Mouse (Mus musculus) midbrain, embryonic 15.5 days (tissue): ENCODE measurements around the gene Rnf212. TPM values are rescaled to one million over a fixed set of nuclear protein-coding genes. Genes with fewer than 3 reads are reported as not detected.

Experiments
- ATAC-seq: fragments of 200-750 bp; cut with Nextera tagmentation; replicated peaks from 2 replicates; pipeline ENCODE4 v1.8.0; 2017; ENCODE audit warnings: moderate TSS enrichment
- H3K27ac ChIP-seq: fragments of 300-500 bp; sonication (generic); 2 replicates; pipeline ENCODE4 v1.5.1; 2015; ENCODE audit warnings: mild to moderate bottlenecking, inconsistent platforms
- H3K27me3 ChIP-seq: fragments of 300-500 bp; sonication (generic); replicated peaks from 2 replicates; pipeline ENCODE4 v1.6.1; 2015; ENCODE audit warnings: inconsistent platforms
- H3K36me3 ChIP-seq: fragments of 300-500 bp; sonication (generic); replicated peaks from 2 replicates; pipeline ENCODE4 v1.6.1; 2015; ENCODE audit warnings: inconsistent platforms
- H3K4me1 ChIP-seq: fragments of 300-500 bp; sonication (generic); 2 replicates; pipeline ENCODE4 v1.6.1; 2015; ENCODE audit warnings: inconsistent platforms
- H3K4me2 ChIP-seq: fragments of 300-500 bp; sonication (generic); 2 replicates; pipeline ENCODE4 v1.6.1; 2015; ENCODE audit warnings: inconsistent platforms, mild to moderate bottlenecking, moderate library complexity
- H3K4me3 ChIP-seq: fragments of 300-500 bp; sonication (generic); 2 replicates; pipeline ENCODE4 v1.5.1; 2015; ENCODE audit warnings: mild to moderate bottlenecking, inconsistent platforms
- H3K9ac ChIP-seq: fragments of 300-500 bp; sonication (generic); 2 replicates; pipeline ENCODE4 v1.6.1; 2015; ENCODE audit warnings: mild to moderate bottlenecking, inconsistent platforms
- H3K9me3 ChIP-seq: fragments of 300-500 bp; sonication (generic); 2 replicates; pipeline ENCODE4 v1.6.1; 2016; ENCODE audit warnings: inconsistent platforms
- WGBS: fragments of 180-500 bp; shearing (Covaris S2); methylation state at CpG from one replicate; pipeline ENCODE4 v1.1.7; 2015; ENCODE audit warnings: mixed read lengths; 5-methylcytosine and 5-hydroxymethylcytosine counted together
- polyA plus RNA-seq: library from polyadenylated mRNA; unstranded; fragments of >200 nt; fragmentation: Nextera tagmentation; extraction: Ambion mirVana; gene quantifications from 2 replicates; pipeline ENCODE4 v1.2.1, GENCODE M21; 2015

Gene Rnf212
- polyA plus RNA-seq, 1 experiment from 2014 or later = not detected

DNA sequence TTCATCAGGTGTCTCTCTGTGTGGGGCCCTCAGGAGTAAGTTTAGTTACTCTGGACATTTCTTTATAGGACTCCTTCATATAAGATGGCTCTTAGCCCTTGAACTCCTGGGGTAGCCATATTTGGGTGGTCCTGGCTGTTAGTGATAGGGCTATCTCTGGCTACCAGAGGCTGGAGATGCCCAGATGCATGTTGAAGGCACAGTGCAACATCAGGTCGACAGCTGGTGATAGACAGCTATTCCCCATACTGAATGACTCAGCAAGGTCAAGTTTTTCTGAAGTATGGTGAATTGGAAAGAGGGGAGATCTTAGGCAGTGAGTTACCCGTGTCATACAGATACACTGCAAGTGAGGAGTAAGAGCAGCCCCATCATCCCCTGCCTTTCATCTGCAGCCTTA is 67.0 kb downstream of the Rnf212 start:
- Histone ChIP-seq H3K9me3 (no peaks in the 10 kb centered on the region), H3K27ac (no peak overlapping the region), H3K4me1 (no peaks in the 10 kb centered on the region), H3K27me3 (no peaks in the 10 kb centered on the region), H3K9ac (no peak overlapping the region), H3K4me3 (no peak overlapping the region), H3K36me3 (no peaks in the 10 kb centered on the region), H3K4me2 (no peak overlapping the region)
- no peak for ATAC-seq
- WGBS = 94% methylated on average over 2 of the region's 2 CpGs

DNA sequence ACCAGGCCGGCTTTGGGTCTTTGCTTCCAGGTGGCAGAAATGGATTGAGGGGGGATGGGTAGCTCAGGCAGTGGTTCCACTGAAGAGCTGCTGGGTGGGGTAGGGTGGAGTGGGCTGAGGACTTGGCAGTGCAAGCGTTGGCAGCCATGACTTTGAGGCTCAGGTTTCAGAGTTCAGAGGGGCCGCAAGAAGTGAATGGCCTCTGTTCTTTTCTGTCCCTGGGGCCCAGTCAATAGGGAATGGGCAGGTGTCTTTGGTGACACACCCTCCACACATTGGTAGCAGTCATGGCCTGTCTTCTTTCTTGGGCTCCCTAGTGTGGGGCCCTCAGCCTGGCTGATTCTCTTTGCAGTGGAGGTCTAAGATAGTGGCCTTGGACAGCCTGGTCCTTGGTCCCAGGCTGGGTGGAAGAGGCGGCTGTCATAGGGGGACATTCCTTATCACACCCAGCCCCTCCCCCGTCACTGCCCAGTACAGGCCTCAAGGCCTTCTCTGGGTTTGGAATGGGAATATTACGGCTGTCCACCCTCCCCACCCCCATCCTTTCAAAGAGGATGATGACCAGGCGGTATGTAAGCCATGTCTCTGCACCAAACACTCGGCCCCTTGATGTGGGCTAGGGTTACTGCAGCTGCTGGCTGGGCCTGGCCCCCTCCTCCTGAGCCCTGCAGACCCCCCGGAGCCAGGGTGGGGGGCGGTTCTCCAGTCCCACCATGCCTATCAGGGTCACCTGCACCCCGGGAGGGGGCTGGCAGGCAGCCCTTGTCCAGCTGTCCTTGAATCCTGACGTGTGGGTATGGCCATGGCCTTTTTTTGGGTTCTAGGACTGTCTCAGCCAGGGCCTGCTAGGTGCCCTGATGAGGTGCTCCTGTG is 70.8 kb downstream of the Rnf212 start:
- no peak overlapping the region for H3K4me2 ChIP-seq
- H3K27ac ChIP-seq = no peak overlapping the region
- H3K36me3 ChIP-seq = no peaks in the 10 kb centered on the region
- H3K4me1 ChIP-seq = no peaks in the 10 kb centered on the region
- no peaks in the 10 kb centered on the region for H3K27me3 ChIP-seq
- H3K9me3 ChIP-seq = no peaks in the 10 kb centered on the region
- H3K9ac ChIP-seq = no peak overlapping the region
- ATAC-seq = no peak
- no peak overlapping the region for H3K4me3 ChIP-seq
- WGBS = 88% methylated on average over 12 of the region's 12 CpGs

DNA sequence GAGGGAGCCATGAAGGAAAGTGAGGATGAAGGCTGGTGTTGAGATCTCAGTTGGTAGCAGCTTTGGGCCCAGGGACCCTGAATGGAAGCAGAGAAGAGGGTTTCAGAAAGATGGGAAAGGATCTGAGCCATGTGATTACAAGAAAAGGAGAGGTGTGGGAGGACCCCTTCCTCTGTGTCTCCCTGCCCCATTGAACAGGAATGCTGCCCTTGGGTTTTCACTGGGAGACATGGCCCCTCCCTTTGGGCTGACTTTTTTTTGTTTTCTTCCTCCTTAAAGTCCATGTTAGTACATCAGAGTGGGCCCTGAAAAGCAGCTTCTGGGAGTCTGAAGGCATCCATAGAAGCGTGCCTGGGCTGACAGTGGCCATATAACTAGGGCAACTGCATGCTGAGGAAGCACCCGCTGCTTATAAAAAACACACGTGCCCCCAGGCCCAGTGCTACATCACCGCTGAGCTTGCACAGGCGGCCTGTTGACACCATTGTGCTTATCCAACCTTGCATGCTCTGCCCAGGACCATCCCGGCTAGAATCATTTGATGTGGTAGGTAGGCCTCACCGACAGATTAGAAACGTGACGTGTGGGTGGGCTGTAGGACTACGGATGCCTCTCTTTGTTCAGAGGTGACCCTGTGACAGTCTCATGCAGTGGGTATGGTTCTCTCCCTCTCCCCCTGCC is 73.3 kb downstream of the Rnf212 start:
- 66% methylated on average over 10 of the region's 10 CpGs for WGBS
- H3K27ac ChIP-seq = no peak overlapping the region
- no peaks in the 10 kb centered on the region for H3K27me3 ChIP-seq
- 0 out of 2 replicates have a peak, but pooled peaks cover 4% of the 10 kb centered on the region for H3K4me1 ChIP-seq
- H3K9me3 ChIP-seq = no peaks in the 10 kb centered on the region
- no peak overlapping the region for H3K4me3 ChIP-seq
- ATAC-seq = no peak
- H3K36me3 ChIP-seq = no peaks in the 10 kb centered on the region
- H3K4me2 ChIP-seq = no peak overlapping the region
- no peak overlapping the region for H3K9ac ChIP-seq

DNA sequence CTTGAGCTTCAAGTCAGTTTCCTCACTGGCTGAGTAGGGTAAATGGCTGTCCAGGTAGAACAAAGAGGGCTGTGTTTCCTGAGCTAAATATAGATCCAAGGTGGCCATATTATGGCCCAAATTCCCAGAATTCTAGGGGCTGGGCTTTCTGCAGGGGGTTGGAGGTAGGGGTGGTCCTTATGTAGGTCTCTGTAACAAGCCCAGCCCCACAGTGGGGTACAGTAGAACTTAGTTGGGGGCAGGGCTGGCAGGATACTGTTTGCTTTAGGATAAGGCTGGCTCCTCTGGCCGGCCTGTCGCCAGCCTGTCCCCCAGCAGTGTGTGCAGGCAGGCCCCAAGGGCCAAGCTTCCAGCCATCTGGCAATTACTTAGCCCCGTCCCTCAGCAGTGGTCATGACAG is 74.4 kb downstream of the Rnf212 start:
- Histone ChIP-seq H3K36me3 (no peaks in the 10 kb centered on the region), H3K9ac (no peak overlapping the region), H3K9me3 (no peaks in the 10 kb centered on the region), H3K27ac (no peak overlapping the region), H3K4me1 (0 out of 2 replicates have a peak, but pooled peaks cover 4% of the 10 kb centered on the region), H3K27me3 (no peaks in the 10 kb centered on the region), H3K4me2 (no peak overlapping the region), H3K4me3 (no peak overlapping the region)
- no peak for ATAC-seq
- 55% methylated on average over 3 of the region's 3 CpGs for WGBS

DNA sequence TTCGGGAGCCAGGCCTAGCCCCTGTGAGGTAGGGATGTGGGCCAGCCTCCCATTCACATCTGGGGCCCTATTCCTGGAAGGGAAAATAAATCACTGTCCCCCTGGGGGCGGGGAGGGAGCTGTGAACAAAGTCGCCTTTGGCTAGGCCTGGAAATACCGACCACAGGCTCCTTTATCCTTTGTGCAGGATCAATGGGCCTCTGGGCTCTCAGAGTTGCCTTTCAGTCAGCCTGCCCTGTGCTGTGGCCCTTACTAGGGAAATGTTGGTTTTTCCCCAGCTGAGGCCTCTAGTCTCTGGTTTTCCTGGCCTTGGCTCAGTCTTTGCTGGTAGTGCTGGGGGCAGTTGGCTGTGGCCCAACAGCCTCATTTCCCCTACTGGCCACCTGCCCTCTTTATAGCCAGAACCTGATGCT is 77.4 kb downstream of the Rnf212 start:
- H3K36me3 ChIP-seq = no peaks in the 10 kb centered on the region
- 9% methylated on average over 4 of the region's 4 CpGs for WGBS
- no peak for ATAC-seq

DNA sequence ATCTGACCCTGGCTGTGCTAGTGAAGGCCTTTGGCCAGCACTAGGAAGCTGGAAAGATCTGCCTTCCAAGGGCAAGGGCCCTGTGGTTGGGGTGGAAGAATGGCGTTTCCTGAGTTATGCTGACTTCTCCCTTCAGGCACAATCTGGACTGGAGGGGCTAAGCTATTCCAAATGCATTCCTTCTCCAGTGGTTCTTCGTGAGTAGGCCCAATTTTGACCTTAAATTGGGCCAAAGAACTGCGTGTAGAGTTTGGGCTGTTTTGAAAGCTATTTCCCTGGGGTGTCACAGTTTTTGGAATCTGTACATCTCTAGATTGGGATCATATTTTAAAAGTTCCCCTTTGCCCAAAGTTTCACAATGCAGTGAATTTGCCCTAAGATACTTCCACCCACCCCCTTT is 78.2 kb downstream of the Rnf212 start:
- Histone ChIP-seq H3K27me3 (peaks cover 18% of the 10 kb centered on the region), H3K36me3 (no peaks in the 10 kb centered on the region), H3K9ac (no peak overlapping the region), H3K4me3 (no peak overlapping the region), H3K4me1 (peaks cover 26% of the 10 kb centered on the region), H3K4me2 (no peak overlapping the region), H3K9me3 (no peaks in the 10 kb centered on the region), H3K27ac (no peak overlapping the region)
- WGBS = 88% methylated on average over 3 of the region's 3 CpGs
- ATAC-seq = no peak

More for the DNA sequence above, 77.4 kb downstream of the Rnf212 start:
- H3K4me3 ChIP-seq = no peak overlapping the region
- no peaks in the 10 kb centered on the region for H3K9me3 ChIP-seq
- H3K27ac ChIP-seq = peak overlapping the region; percentile 6; the same call in 1 of the 2 replicates
- H3K27me3 ChIP-seq = peaks cover 18% of the 10 kb centered on the region
- no peak overlapping the region for H3K4me2 ChIP-seq
- H3K9ac ChIP-seq = no peak overlapping the region
- H3K4me1 ChIP-seq = peaks cover 22% of the 10 kb centered on the region

DNA sequence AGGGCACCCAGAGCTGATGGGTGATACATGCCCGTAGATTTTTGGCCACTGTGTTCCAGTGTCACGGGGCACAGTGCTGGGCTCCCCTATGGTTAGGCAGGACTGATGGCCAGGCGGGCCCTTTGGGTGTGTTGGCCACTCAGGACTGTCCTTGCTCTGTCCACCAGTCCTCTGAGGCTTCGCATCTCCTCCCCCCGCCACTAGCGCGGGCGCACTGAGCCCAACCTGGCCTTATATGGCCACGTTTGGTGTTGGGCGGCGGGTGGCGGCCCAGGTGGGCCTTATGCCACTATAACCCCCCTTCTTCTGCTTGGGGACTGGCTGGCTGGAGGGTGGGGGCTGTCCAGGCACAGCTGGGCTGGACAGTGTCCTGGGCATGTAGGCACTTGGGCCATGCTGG is 78.9 kb downstream of the Rnf212 start:
- Histone ChIP-seq H3K4me3 (no peak overlapping the region), H3K4me1 (peaks cover 26% of the 10 kb centered on the region), H3K27me3 (peaks cover 18% of the 10 kb centered on the region), H3K4me2 (no peak overlapping the region), H3K9me3 (no peaks in the 10 kb centered on the region), H3K9ac (no peak overlapping the region), H3K27ac (no peak overlapping the region), H3K36me3 (no peaks in the 10 kb centered on the region)
- no peak for ATAC-seq
- WGBS = 95% methylated on average over 12 of the region's 12 CpGs

DNA sequence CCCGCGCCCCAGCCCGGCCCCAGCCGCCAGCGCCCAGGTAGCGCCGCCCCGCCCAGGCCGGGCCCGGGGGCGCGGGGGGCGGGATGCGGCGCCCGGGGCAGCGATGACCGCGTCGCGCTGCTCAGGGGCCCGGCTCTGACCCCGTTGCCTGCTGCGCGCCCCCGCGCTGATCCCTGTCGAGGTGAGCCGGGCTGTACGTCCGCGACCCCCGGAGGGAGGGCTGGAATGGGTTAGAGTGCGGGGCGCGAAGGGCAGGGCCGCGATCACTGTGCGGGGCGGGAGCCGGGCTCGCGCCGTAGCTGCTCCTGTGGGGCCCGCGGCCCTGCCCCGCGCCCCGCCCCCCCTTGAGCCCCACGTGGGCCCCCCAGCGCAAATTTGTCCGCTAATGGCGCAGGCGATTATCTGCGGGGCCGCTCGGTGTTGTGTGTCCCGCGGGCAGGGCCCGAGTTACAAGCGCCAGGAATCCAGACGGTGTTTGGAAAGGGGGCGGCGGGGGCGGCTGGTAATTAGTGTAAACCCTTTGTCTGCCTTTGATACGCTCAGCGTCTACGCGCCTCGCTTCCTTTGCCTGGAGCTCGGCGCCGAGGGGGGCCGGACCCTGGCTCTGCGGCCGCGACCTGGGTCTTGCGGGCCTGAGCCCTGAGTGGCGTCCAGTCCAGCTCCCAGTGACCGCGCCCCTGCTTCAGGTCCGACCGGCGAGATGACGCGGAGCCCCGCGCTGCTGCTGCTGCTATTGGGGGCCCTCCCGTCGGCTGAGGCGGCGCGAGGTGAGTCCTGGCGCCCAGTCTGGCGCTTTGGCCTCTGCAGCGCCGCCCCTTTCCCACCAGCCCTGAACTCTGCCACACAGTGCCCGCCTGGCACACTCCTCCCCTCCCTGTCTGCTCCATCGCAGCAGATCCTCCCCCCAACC is 80.2 kb downstream of the Rnf212 start:
- Histone ChIP-seq H3K4me1 (peaks cover 26% of the 10 kb centered on the region), H3K4me3 (peak overlapping the region; percentile 73), H3K9ac (peak overlapping the region; percentile 33), H3K27ac (no peak overlapping the region), H3K4me2 (peak overlapping the region; percentile 91), H3K36me3 (no peaks in the 10 kb centered on the region), H3K27me3 (peaks cover 18% of the 10 kb centered on the region), H3K9me3 (no peaks in the 10 kb centered on the region)
- ATAC-seq = peak; percentile 69
- under 1% methylated on average over 98 of the region's 99 CpGs for WGBS

DNA sequence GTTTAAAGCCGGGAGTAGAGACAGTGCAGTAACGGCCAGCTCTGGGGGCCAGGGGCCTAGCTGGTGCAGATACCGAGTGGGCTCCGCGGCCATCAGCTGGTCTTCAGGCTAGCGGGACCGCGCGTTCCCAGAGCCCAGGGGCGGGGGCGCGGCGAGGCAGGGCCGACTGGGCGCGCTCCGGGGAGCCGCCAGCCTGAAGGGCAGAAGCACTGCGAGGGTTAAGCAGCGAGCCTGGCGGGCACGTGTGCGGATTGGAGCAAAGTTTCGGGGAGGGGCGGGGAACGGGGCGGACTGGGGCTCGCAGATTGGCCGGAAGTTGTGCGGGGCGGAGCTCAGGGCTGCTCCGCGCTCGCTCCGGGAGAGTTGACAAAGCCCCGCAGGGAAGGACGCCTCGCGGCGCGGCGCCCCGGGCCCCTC is 80.9 kb downstream of the Rnf212 start:
- Histone ChIP-seq H3K4me2 (peak overlapping the region; percentile 91), H3K4me1 (peaks cover 26% of the 10 kb centered on the region), H3K9ac (peak overlapping the region; percentile 33; the same call in 1 of the 2 replicates), H3K36me3 (no peaks in the 10 kb centered on the region), H3K9me3 (no peaks in the 10 kb centered on the region), H3K27me3 (peaks cover 18% of the 10 kb centered on the region), H3K27ac (no peak overlapping the region), H3K4me3 (peak overlapping the region; percentile 73)
- WGBS = under 1% methylated on average over 37 of the region's 43 CpGs
- peak; percentile 95 for ATAC-seq

DNA sequence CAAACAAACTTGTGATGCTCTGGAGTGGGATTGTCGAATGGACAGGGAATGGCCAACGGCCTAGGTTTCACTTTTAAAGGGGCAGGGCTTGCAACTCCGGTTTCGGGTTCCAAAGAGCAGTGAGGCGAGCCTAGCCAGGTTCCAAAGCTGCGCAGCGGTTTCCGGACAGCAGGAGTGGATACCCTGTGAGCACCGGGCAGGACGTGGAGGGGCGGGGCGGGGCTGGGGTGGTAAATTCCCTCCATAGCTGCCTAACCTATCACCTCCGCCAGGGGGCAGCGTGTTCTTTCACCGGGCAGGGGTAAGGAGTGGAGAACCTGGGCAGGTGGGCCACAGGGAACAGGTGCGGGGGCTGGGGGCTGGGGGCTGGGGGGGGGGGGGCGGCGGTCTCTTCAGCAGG is 82.5 kb downstream of the Rnf212 start, which contains the start of gene Fgfrl1:
Gene Fgfrl1, plus strand, starts transcription at position 112 of the 400 bp plus-strand sequence.
- H3K9ac ChIP-seq = no peak within 1 kb of the TSS
- H3K36me3 ChIP-seq = no peaks in the 10 kb centered on the region
- H3K4me3 ChIP-seq = 0 out of 2 replicates have a peak within 1 kb of the TSS, but pooled peaks have one; percentile 15
- no peak for ATAC-seq
- H3K27me3 ChIP-seq = peaks cover 18% of the 10 kb centered on the region
- peak within 1 kb of the TSS; percentile 91 for H3K4me2 ChIP-seq
- 3% methylated on average over 17 of the region's 18 CpGs for WGBS
- H3K9me3 ChIP-seq = no peaks in the 10 kb centered on the region
- H3K4me1 ChIP-seq = peaks cover 22% of the 10 kb centered on the region
- H3K27ac ChIP-seq = no peak within 1 kb of the TSS

DNA sequence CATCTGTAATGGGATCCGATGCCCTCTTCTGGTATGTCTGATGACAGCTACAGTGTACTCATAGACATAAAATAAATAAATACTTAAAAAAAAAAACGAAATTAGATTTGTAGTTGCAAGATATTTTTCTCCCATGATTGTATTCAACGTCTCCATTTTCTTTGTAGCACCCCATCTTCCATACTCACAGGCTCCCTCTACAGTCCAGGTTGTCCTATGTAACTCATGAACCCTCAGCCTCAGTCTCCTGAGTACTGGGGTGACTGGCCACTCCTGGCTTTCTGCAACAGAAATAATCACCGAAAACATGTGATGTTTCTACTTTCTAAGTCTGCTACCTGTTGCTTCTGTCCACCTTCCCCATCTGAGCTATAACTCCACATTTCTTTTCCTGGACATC is 83.6 kb downstream of the Rnf212 start:
- Histone ChIP-seq H3K9me3 (no peaks in the 10 kb centered on the region), H3K27ac (no peak overlapping the region), H3K36me3 (no peaks in the 10 kb centered on the region), H3K9ac (no peak overlapping the region), H3K4me2 (no peak overlapping the region), H3K4me1 (peaks cover 22% of the 10 kb centered on the region), H3K27me3 (peaks cover 18% of the 10 kb centered on the region), H3K4me3 (no peak overlapping the region)
- no peak for ATAC-seq
- WGBS = 76% methylated on average over 4 of the region's 4 CpGs

DNA sequence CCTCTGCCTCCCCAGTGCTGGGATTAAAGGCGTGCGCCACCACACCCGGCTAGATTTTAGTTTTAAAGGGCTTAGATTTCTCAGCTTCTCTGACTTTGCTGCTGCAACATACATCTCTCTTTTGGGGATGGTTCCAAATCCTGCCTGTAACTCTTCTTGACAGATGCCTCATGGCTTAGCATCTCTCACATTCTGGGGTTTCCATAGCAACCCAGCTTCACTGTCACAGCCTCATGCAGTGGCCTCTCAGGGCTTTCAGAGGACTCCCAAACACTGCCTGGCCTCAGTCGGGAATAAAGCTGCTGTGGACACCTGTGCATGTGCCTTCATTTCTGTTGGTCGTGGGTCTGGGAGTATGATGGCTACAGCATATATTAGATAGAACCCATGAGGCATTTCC is 85.7 kb downstream of the Rnf212 start:
- Histone ChIP-seq H3K4me1 (peaks cover 12% of the 10 kb centered on the region; the same call in 1 of the 2 replicates), H3K4me3 (no peak overlapping the region), H3K36me3 (no peaks in the 10 kb centered on the region), H3K27ac (no peak overlapping the region), H3K9me3 (no peaks in the 10 kb centered on the region), H3K4me2 (no peak overlapping the region), H3K9ac (no peak overlapping the region), H3K27me3 (peaks cover 10% of the 10 kb centered on the region)
- no peak for ATAC-seq
- WGBS = 63% methylated on average over 5 of the region's 5 CpGs
